Mouse (Mus musculus) myocyte (in vitro differentiated cells): ENCODE results near the gene Cenpt. TPM values are rescaled to one million over a fixed set of nuclear protein-coding genes. Genes with fewer than 3 reads are reported as not detected.
A peak's percentile ranks its signal among the peaks of the same experiment; 100 is the strongest.

Experiments
- H3K27me3 ChIP-seq: one replicate; pipeline ENCODE4 v1.6.1; 2011; ENCODE audit not compliant: control insufficient read depth, insufficient read depth, insufficient read length
- H3K36me3 ChIP-seq: one replicate; pipeline ENCODE4 v1.6.1; 2011; ENCODE audit not compliant: control insufficient read depth, insufficient read depth
- H3K4me2 ChIP-seq: one replicate; pipeline ENCODE4 v1.6.1; 2011; ENCODE audit warnings: low read depth, control low read depth
- H3K4me3 ChIP-seq: one replicate; pipeline ENCODE4 v1.5.1; 2011; ENCODE audit warnings: mild to moderate bottlenecking, control low read depth, moderate library complexity
- H3K79me2 ChIP-seq: one replicate; pipeline ENCODE4 v1.6.1; 2011; ENCODE audit not compliant: control insufficient read depth, insufficient read depth
- H3ac ChIP-seq: one replicate; pipeline ENCODE4 v1.6.1; 2011; ENCODE audit not compliant: control insufficient read depth, insufficient read length
- CEBPB ChIP-seq: IDR thresholded peaks from 2 replicates; pipeline ENCODE4 v1.6.1; 2011; ENCODE audit warnings: mild to moderate bottlenecking, moderate library complexity; ENCODE audit not compliant: poor library complexity, insufficient read depth, severe bottlenecking
- E2F4 ChIP-seq: IDR thresholded peaks from one replicate; pipeline ENCODE4 v1.6.1; 2011; ENCODE audit warnings: mild to moderate bottlenecking, control low read depth, moderate library complexity; ENCODE audit not compliant: insufficient read depth
- MAX ChIP-seq: IDR thresholded peaks from one replicate; pipeline ENCODE4 v1.6.1; 2011; ENCODE audit warnings: low read depth, mild to moderate bottlenecking, control low read depth
- MYOD1 ChIP-seq, 3 experiments: IDR thresholded peaks; one replicate each; pipeline ENCODE4 v1.6.1; 2011; ENCODE audit warnings: control low read depth in 2 of 3, low read depth in 2 of 3, mild to moderate bottlenecking in 2 of 3, moderate library complexity in 1 of 3; ENCODE audit not compliant: insufficient read length in 2 of 3, control insufficient read depth in 1 of 3
- MYOG ChIP-seq, 3 experiments: IDR thresholded peaks; one replicate each; pipeline ENCODE4 v1.6.1; 2011; ENCODE audit warnings: control low read depth in 2 of 3, low read depth in 2 of 3, mild to moderate bottlenecking in 2 of 3; ENCODE audit not compliant: insufficient read length in 2 of 3, control insufficient read depth in 1 of 3, insufficient read depth in 1 of 3
- POLR2A ChIP-seq: IDR thresholded peaks from one replicate; pipeline ENCODE4 v1.6.1; 2011; ENCODE audit warnings: low read depth, mild to moderate bottlenecking, control low read depth, moderate library complexity; ENCODE audit not compliant: insufficient read length
- POLR2AphosphoS2 ChIP-seq: IDR thresholded peaks from one replicate; pipeline ENCODE4 v1.6.1; 2011; ENCODE audit warnings: low read depth, control low read depth; ENCODE audit not compliant: insufficient read length
- REST ChIP-seq: IDR thresholded peaks from one replicate; pipeline ENCODE4 v1.6.1; 2011; ENCODE audit warnings: mild to moderate bottlenecking, control low read depth, moderate library complexity; ENCODE audit not compliant: insufficient read depth, insufficient read length
- SRF ChIP-seq: IDR thresholded peaks from one replicate; pipeline ENCODE4 v1.6.1; 2011; ENCODE audit warnings: low read depth; ENCODE audit not compliant: control insufficient read depth, insufficient read length
- TCF12 ChIP-seq: IDR thresholded peaks from one replicate; pipeline ENCODE4 v1.6.1; 2011; ENCODE audit warnings: mild to moderate bottlenecking, control low read depth; ENCODE audit not compliant: poor library complexity, insufficient read depth, severe bottlenecking
- TCF3 ChIP-seq: IDR thresholded peaks from one replicate; pipeline ENCODE4 v1.6.1; 2011; ENCODE audit warnings: low read depth, control low read depth; ENCODE audit not compliant: insufficient read length
- USF1 ChIP-seq: IDR thresholded peaks from one replicate; pipeline ENCODE4 v1.6.1; 2011; ENCODE audit warnings: low read depth, mild to moderate bottlenecking, control low read depth, moderate library complexity
- polyA plus RNA-seq: library from polyadenylated mRNA; unstranded; fragments of >200 nt; fragmentation: generic; extraction: Trizol; gene quantifications from one replicate; pipeline ENCODE4 v1.2.1, GENCODE M21; 2012; ENCODE audit warnings: missing spikeins

Cenpt gene
- polyA plus RNA-seq, 1 experiment, result 20.4 TPM

DNA sequence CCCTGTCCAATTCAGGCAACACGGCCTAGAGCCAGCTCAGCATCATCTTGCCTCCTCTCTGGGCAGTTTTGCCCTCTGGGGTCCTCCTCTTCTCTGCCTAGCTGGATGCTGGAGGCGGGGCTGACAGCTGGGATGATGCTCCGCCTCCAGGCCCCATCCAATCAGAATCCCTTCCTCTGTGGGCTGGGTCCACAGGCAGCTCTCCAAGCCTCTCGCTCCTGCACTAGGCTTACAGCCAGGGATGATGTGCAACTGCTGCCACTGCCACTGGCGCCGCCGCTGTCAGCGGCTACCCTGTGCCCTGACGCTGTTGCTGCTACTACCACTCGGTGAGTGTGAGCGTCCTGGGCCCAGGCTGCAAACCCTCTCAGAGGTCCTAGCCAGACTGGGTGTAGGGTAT, 40.3 kb upstream of the Cenpt start, which contains the start of gene Nrn1l:
Gene Nrn1l (plus strand): TSS at position 229 of the 400 bp plus-strand sequence.
- H3ac ChIP-seq, result no peak within 1 kb of the TSS
- no peak within 1 kb of the TSS for H3K4me2 ChIP-seq
- H3K36me3 ChIP-seq, result peaks cover 5% of the 10 kb centered on the region
- H3K79me2 ChIP-seq, result no peaks in the 10 kb centered on the region
- H3K27me3 ChIP-seq, result no peaks in the 10 kb centered on the region
- H3K4me3 ChIP-seq, result no peak within 1 kb of the TSS
- TF ChIP-seq POLR2A (peak; percentile 29), MAX (no peak), POLR2AphosphoS2 (peak; percentile 13)

DNA sequence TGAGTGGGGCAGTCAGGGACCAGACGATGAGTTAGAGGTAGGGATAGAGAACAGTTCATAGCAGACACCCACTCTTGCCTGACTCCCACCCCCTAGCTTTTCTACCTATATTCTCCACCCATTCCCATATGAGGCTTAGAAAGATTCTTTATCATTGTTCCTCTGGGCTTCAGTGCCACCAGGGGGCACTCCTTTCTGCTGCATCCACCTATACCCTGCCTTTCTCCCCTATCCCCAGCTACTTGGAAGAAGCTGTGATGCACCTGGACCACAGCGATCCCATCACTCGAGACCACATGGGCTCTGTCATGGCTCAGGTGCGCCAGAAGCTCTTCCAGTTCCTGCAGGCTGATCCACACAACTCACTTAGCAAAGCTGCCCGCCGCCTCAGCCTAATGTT, 39.4 kb upstream of the Cenpt start:
- Histone ChIP-seq H3K36me3 (peaks cover 8% of the 10 kb centered on the region), H3ac (no peak overlapping the region), H3K27me3 (no peaks in the 10 kb centered on the region), H3K4me3 (no peak overlapping the region), H3K4me2 (no peak overlapping the region), H3K79me2 (no peaks in the 10 kb centered on the region)
- TF ChIP-seq REST (no peak), MYOD1 (IDR thresholded peaks at IDR 0.05; ENCODE audit: control insufficient read depth in 1 of 3, insufficient read length in 2 of 3, low read depth in 2 of 3) (no peak), USF1 (no peak), POLR2AphosphoS2 (no peak), E2F4 (no peak), TCF12 (no peak), SRF (no peak), POLR2A (no peak), MYOG (IDR thresholded peaks at IDR 0.05; ENCODE audit: control insufficient read depth in 1 of 3, insufficient read depth in 1 of 3, insufficient read length in 2 of 3, low read depth in 2 of 3) (no peak), MAX (no peak), TCF3 (no peak), CEBPB (no peak)

- H3K36me3 ChIP-seq, result peaks cover 12% of the 10 kb centered on the region
- no peak overlapping the region for H3K4me3 ChIP-seq
- no peaks in the 10 kb centered on the region for H3K27me3 ChIP-seq
- TF ChIP-seq MYOG (IDR thresholded peaks at IDR 0.05; ENCODE audit: control insufficient read depth in 1 of 3, insufficient read depth in 1 of 3, insufficient read length in 2 of 3, low read depth in 2 of 3), result peak in 1 of 3 experiments; percentile 5
- no peak for TF ChIP-seq USF1
- no peaks in the 10 kb centered on the region for H3K79me2 ChIP-seq
- no peak overlapping the region for H3ac ChIP-seq
- no peak overlapping the region for H3K4me2 ChIP-seq
These were observed 37.8 kb upstream of the Cenpt start for GRCm38 (mm10) chr8:105890870-105891269.

DNA sequence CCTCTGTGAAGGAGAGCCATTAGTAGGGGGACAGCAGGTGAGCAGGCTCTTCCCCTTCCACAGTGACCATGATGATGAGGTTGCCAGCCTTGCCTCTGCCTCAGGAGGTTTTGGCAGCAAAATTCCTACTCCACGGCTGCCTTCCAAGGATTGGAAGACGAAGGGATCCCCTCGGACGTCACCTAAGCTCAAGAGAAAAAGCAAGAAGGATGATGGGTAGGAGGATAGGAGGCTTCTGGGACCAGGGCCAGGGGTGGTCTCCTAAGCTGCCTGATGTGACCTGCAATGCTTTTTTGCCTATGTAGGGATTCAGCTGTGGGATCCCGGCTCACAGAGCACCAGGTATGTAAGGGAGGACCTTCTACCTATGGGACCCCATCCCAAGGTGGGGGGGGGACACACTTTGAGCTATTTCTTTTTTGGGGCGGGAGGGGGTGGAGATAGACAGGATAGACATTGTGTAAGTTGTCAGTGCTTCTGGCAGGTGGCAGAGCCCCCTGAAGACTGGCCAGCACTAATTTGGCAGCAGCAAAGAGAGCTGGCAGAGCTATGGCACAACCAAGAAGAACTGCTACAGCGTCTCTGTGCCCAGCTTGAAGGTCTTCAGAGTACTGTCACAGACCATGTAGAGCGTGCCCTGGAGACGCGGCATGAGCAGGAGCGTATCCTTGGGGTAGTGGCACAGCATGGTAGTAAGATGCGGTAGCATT, 36.8 kb upstream of the Cenpt start:
- Histone ChIP-seq H3K79me2 (no peaks in the 10 kb centered on the region), H3K4me2 (no peak overlapping the region), H3K27me3 (no peaks in the 10 kb centered on the region), H3K4me3 (no peak overlapping the region), H3K36me3 (peaks cover 21% of the 10 kb centered on the region), H3ac (no peak overlapping the region)
- TF ChIP-seq POLR2A, result no peak
- no peak for TF ChIP-seq MAX
- TF ChIP-seq MYOG (IDR thresholded peaks at IDR 0.05; ENCODE audit: control insufficient read depth in 1 of 3, insufficient read depth in 1 of 3, insufficient read length in 2 of 3, low read depth in 2 of 3), result no peak
- TF ChIP-seq TCF3, result no peak
- no peak for TF ChIP-seq SRF
- TF ChIP-seq MYOD1 (IDR thresholded peaks at IDR 0.05; ENCODE audit: control insufficient read depth in 1 of 3, insufficient read length in 2 of 3, low read depth in 2 of 3), result no peak
- no peak for TF ChIP-seq USF1
- no peak for TF ChIP-seq E2F4
- TF ChIP-seq CEBPB, result no peak
- no peak for TF ChIP-seq TCF12
- no peak for TF ChIP-seq REST
- no peak for TF ChIP-seq POLR2AphosphoS2

DNA sequence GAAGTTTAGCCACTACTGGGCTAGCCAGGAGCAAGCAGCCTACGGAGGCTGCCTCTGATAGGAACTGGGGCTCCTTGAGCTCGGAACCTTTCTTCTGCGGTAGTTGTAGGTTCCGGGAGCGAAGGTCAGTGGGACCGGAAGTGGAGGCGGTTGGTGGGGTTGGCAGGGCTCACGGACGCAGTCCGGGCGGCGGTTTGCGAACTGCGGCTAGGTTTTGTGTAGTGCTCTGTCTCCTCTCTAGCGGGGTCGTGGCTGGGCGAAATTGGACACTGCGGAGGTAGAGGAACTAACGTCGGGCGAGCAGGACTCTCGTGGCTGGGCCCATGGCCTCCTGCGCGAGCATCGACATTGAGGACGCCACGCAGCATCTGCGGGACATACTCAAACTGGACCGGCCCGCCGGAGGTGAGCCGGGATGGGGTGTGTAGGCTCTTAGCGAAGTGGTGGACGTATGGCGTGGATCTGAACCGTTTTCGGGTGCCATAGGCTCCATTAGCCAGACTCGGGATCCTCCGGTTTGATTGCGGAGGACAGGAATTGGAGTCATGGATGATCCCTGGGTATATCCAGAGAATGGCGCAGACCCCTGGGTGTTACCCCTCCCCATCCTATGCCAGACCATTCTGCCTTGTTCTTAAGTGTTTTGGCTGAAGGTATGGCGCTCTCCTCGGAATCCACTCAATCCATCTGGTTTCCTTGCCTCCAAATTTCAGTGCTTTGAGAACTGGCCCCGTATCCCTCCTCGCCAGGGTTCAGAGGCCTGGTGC, 27.9 kb upstream of the Cenpt start, which contains the start of gene Edc4:
Gene Edc4 (plus strand): TSS at position 128 of the 767 bp plus-strand sequence.
- H3K36me3 ChIP-seq, result peaks cover 16% of the 10 kb centered on the region
- peaks cover 31% of the 10 kb centered on the region for H3K79me2 ChIP-seq
- peak within 1 kb of the TSS; percentile 73 for H3ac ChIP-seq
- no peaks in the 10 kb centered on the region for H3K27me3 ChIP-seq
- TF ChIP-seq CEBPB (no peak), E2F4 (no peak), MYOD1 (IDR thresholded peaks at IDR 0.05; ENCODE audit: control insufficient read depth in 1 of 3, insufficient read length in 2 of 3, low read depth in 2 of 3) (no peak), POLR2AphosphoS2 (peak; percentile 99), USF1 (no peak), TCF3 (no peak), POLR2A (peak; percentile 98), REST (no peak), MYOG (IDR thresholded peaks at IDR 0.05; ENCODE audit: control insufficient read depth in 1 of 3, insufficient read depth in 1 of 3, insufficient read length in 2 of 3, low read depth in 2 of 3) (no peak), TCF12 (no peak), MAX (no peak), SRF (no peak)
- H3K4me2 ChIP-seq, result peak within 1 kb of the TSS; percentile 98
- peak within 1 kb of the TSS; percentile 82 for H3K4me3 ChIP-seq
